Mouse (Mus musculus): ENCODE data around the gene Dis3l2.

Gene Dis3l2

DNA sequence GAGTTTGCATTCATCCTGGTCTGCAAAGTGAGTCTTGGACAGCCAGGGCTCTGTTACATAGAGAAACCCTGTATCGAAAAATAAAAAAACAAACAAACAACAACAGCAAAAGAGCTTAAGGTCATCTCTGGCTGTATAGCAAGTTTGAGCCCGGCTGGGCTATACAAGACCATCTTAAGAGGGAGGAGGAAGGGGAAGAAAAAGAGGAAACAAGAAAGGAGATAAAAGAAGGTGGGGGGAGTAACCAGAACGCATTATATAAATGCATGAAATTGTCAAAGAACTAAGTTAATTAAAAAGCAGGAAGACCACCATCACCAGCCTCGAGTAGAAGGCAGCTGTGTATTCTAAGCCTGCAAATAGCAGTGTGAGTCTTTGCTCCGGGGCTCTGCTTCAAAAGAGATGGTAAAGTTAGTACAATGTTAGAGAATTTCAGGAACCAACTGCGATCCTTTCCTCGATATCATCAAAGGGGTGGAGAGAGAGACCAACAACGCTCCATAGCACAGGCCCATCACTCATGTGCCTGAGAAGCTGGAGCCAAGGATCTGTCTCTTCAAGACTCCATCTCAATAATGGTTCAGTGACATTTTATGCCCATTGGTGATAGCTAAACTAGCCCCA is 355.5 kb downstream of the Dis3l2 start:
- POLR2A ChIA-PET = no interaction called here
- CTCF ChIA-PET = interaction anchor here in 3 of 4 experiments (0.7 to 2.0 kb wide), 5 partner anchors 18 to 445 kb away, joined by 3 to 5 read pairs (median 3); no protein-coding TSS in a partner anchor

DNA sequence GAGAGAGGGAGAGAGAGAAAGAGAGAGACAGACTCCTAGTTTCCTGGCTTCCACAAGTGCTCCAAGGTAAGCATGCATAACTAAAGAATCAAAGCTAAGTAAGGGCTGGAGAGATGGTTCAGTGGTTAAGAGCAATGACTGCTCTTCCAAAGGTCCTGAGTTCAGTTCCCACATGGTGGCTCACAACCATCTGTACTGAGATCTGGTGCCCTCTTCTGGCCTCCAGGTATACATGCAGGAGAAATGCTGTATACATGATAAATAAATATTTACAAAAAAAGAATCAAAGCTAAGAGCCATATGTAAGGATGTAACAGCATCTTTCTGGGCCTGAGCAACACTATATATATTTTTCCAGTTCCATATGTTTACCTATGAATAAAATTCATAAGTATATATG is 357.3 kb downstream of the Dis3l2 start:
- POLR2A ChIA-PET = interaction anchor here in 1 of 4 experiments (0.7 kb wide), 1 partner anchor 10 kb away, joined by 3 read pairs; no protein-coding TSS in a partner anchor
- CTCF ChIA-PET = interaction anchor here in 2 of 4 experiments (0.6 to 1.5 kb wide), 10 partner anchors 9 to 613 kb away, joined by 3 to 6 read pairs (median 3); partner anchors contain the start of gene Nppc (in 1 of the 2)

- POLR2A ChIA-PET = interaction anchor here in 1 of 4 experiments (0.6 kb wide), 1 partner anchor 450 kb away, joined by 6 read pairs; no protein-coding TSS in a partner anchor
- CTCF ChIA-PET = interaction anchor here in 2 of 4 experiments (0.6 to 1.2 kb wide), 7 partner anchors 9 to 401 kb away, joined by 3 read pairs; partner anchors contain the start of gene Chrnd (in 1 of the 2)
Observed at GRCm38 (mm10) chr1:87070720-87071119, 367.1 kb downstream of the Dis3l2 start.

- ChIA-PET CTCF (interaction anchor here in 1 of 4 experiments (0.5 to 1.5 kb wide), 4 partner anchors 12 to 113 kb away, joined by 3 to 5 read pairs (median 3); no protein-coding TSS in a partner anchor), POLR2A (interaction anchor here in 1 of 4 experiments (0.6 kb wide), 1 partner anchor 38 kb away, joined by 7 read pairs; no protein-coding TSS in a partner anchor)
Observed at GRCm38 (mm10) chr1:87073776-87074175, 370.2 kb downstream of the Dis3l2 start.

GRCm38 (mm10) chr1:87086196-87086595 is 382.6 kb downstream of the Dis3l2 start:
- POLR2A ChIA-PET = interaction anchor here in 2 of 4 experiments (0.7 to 1.3 kb wide), 2 partner anchors 101 to 367 kb away, joined by 3 to 4 read pairs; no protein-coding TSS in a partner anchor

GRCm38 (mm10) chr1:87086964-87087363 is 383.4 kb downstream of the Dis3l2 start:
- ChIA-PET CTCF (interaction anchor here (0.7 to 1.4 kb wide), 6 partner anchors 12 to 376 kb away, joined by 3 read pairs; no protein-coding TSS in a partner anchor), POLR2A (interaction anchor here in 2 of 4 experiments (0.5 to 1.3 kb wide), 2 partner anchors 100 to 178 kb away, joined by 3 to 4 read pairs; no protein-coding TSS in a partner anchor)

More at GRCm38 (mm10) chr1:87086196-87086595, 382.6 kb downstream of the Dis3l2 start:
- CTCF ChIA-PET = interaction anchor here in 2 of 4 experiments (0.7 to 1.4 kb wide), 3 partner anchors 13 to 375 kb away, joined by 3 read pairs; no protein-coding TSS in a partner anchor

DNA sequence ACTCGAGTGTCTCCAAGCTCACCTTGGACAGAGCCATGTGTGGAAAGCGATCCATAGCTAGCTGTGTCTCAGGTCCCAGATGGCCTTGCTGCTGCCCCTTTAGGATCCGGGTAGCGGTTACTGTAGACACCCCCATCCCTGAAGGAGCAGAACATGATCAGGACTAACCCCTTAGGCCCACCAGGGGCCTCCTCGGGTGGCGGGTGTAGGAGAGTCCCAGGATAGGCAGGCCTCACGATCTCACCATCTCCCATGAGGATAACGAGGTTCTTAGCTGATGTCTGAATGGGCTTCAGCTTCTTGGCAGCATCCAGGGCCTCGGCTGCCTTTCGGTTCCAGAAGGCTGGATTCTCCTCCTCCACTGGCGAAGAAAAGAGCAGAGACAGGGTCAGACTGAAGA is 385.6 kb downstream of the Dis3l2 start:
- CTCF ChIA-PET = interaction anchor here in 2 of 4 experiments (0.6 to 1.0 kb wide), 2 partner anchors 22 to 96 kb away, joined by 4 to 7 read pairs; no protein-coding TSS in a partner anchor
- POLR2A ChIA-PET = interaction anchor here in 1 of 4 experiments (1.3 kb wide), 1 partner anchor 126 kb away, joined by 3 read pairs; no protein-coding TSS in a partner anchor

- ChIA-PET POLR2A (no interaction called here), CTCF (interaction anchor here in 2 of 4 experiments (0.6 to 0.9 kb wide), 2 partner anchors 22 to 391 kb away, joined by 3 to 7 read pairs; no protein-coding TSS in a partner anchor)
Observed at GRCm38 (mm10) chr1:87089828-87090227, 386.2 kb downstream of the Dis3l2 start, which contains the start of gene Alppl2. Alppl2 (minus strand) TSS chr1:87089928.

- POLR2A ChIA-PET = interaction anchor here in 1 of 4 experiments (0.7 kb wide), 2 partner anchors 10 to 461 kb away, joined by 3 read pairs; no protein-coding TSS in a partner anchor
- CTCF ChIA-PET = interaction anchor here in 2 of 4 experiments (0.6 to 1.3 kb wide), 2 partner anchors 15 to 33 kb away, joined by 3 read pairs; no protein-coding TSS in a partner anchor
Observed at GRCm38 (mm10) chr1:87095642-87096041, 392.0 kb downstream of the Dis3l2 start.

DNA sequence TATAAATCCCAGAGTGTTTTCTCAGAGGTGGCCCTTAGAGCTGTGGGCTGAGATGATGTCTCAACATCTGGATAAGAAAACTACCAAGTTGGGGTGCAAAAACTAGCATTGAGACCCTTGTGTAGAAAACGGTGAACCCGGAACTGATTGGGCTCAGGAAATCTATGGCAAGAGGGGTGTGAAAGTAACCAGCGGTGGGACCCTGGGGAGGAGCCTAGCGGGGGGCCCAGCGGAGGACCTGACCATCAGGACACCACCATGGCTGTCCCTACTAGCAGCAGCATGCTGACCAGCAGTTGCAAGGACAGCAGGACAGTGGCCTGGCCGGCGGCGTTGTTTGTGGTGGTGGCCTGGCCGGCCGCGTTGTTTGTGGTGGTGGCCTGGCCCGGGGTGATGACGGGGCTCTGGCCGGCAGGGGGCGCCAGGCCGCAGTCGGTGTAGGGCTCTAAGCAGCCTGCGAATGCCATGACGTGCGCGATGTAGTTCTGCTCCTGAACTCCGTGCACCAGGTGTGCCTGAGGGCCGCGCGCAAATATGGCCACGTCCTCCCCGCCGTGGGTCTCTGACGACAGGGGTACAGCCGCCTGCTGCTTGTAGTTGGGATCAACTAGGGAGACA is 394.9 kb downstream of the Dis3l2 start:
- POLR2A ChIA-PET = interaction anchor here in 1 of 4 experiments (0.6 kb wide), 1 partner anchor 57 kb away, joined by 3 read pairs; the partner anchor contains the start of gene Ecel1
- CTCF ChIA-PET = interaction anchor here (0.6 to 1.5 kb wide), 17 partner anchors 11 to 1799 kb away, joined by 3 to 7 read pairs (median 3); no protein-coding TSS in a partner anchor
